Mouse (Mus musculus) gonadal fat pad, adult 2 months (tissue): ENCODE measurements around the gene Arl4a. TPM values are rescaled to one million over a fixed set of nuclear protein-coding genes. Genes with fewer than 3 reads are reported as not detected.

Experiments used
- DNase-seq: peaks from one replicate; pipeline ENCODE4 v3.0.0-alpha.2; 2012; ENCODE audit warnings: low read depth
- polyA plus RNA-seq: library from polyadenylated mRNA; depleted of rRNA; stranded (reverse); fragments of >200 nt; gene quantifications from 2 replicates; pipeline ENCODE4 v1.2.3, GENCODE M21; 2012

The Arl4a gene
- polyA plus RNA-seq, 1 experiment, result 26.9 TPM

GRCm38 (mm10) chr12:40009866-40010265, 28.0 kb downstream of the Arl4a start:
- no peak for DNase-seq

DNA sequence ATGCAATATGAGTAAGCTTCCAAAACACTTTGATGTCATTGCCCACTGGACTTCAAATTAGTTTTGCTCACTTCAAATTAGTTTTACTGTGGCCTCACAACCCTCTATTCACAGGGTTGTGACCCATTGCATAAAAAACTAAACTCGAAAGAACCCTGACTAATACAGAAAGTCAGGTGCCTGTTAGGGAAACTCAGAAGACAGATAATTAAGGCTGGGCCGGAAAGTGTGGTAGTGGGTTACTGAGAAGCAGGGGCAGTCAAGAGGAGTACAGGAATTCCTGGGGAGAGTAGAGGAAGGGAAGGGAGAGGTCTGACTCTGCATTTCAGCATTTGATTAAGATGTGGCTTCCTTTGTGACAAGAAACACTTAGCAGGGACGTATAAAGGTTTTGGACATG, 29.4 kb downstream of the Arl4a start:
- no peak for DNase-seq

DNA sequence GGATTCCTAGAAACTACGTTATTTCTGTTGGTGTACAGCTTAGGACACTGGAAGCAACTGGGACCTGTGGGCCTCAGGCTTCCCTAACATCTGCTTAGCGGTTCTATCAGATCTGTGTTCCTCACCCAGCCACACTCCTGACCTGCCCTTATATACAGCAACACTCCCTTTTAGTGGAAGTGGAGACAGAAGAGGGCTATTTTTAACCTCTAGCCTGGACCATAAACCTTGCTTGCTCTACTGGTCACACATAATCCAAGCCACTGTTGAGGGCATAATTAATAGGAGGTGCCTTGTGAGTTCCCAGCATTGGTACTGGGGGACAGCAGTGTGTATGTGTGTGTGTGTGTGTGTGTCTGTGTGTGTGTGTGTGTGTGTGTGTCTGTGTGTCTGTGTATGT, 33.1 kb downstream of the Arl4a start:
- no peak for DNase-seq

- DNase-seq, result no peak
Measured at GRCm38 (mm10) chr12:39998853-39999195, 39.0 kb downstream of the Arl4a start.

DNA sequence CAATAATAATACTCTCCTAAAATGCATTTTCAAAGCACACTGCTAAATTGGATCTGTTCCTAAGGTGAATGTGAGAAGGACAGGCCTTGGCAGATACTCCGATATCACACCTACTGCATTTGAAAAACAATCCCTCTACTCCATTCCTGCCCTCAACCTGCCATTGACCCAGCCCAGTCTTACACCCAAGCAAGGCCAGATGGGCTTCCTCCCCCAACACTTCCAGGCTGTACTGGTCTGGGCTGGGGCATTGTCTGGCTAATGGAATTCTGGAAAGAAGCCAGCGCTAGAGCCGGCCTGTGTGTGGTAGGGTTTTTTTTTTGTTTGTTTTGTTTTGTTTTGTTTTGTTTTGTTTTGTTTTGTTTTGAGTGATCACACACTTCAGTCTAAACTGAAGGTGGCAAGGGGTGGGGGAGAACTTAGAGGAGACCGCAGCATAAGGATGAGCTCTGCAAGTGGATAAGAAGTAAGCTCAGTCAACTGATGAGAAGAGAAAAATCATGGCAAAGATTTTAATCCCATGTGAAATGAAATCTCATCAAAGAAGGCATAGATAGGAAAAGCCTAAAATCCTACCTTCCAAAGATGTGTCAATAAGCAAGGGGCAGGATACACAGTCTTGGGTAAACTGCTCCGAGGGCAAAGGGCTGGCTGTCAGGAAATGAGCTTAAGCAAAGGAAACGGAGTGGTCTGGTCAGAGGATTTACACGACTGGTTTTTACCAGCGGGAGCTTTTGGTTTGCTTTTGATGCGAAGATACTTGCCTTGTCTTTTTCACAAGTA, 39.6 kb downstream of the Arl4a start:
- DNase-seq, result no peak

- DNase-seq, result no peak
Measured at GRCm38 (mm10) chr12:39997651-39998050, 40.2 kb downstream of the Arl4a start.

- DNase-seq, result no peak
Measured at GRCm38 (mm10) chr12:39996015-39996414, 41.8 kb downstream of the Arl4a start.

GRCm38 (mm10) chr12:39995609-39996008, 42.2 kb downstream of the Arl4a start:
- DNase-seq, result no peak

GRCm38 (mm10) chr12:39992767-39993302, 45.0 kb downstream of the Arl4a start:
- DNase-seq, result no peak

- DNase-seq, result no peak
Measured at GRCm38 (mm10) chr12:39990830-39991780, 46.7 kb downstream of the Arl4a start.

GRCm38 (mm10) chr12:39989136-39989535, 48.7 kb downstream of the Arl4a start:
- DNase-seq, result peak; percentile 57

DNA sequence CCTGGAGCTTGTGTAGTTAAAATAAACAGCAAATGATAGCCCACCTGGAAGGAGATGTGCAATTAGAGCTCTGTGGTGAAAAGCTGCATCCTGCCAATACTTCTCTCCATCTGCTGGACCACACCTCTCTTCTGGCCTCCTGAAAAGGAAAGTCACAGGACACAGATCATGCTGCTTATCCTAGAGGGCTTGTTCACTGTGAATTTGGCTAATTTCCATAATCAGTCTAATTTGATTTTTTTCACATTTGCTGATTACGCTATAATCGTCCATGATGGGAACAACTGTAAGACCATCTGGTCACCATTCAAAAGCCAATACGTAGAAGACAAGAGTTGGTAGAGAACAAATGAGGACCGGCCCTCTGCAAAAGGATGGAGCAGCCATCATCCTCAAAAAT, 50.6 kb downstream of the Arl4a start:
- no peak for DNase-seq

DNA sequence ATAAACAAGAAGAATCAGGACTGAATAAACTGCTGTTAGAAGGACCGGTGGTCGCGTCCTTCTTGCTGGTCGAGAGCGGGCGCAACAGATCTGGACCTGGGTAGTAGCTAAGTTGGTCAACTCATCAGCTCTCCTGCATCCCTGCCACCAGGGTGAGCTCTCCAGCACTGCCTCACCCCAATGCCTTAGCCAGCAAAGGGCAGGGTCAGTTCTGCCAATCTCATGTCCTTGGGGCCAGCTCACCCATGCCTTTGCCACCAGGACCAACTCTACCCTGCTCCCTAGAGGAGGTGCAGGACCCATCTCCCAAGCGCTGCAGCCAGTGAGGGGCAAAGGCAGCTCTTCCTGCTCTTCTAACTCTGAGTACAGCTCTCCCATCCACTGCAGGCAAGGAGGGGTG, 52.2 kb downstream of the Arl4a start:
- DNase-seq, result no peak

DNA sequence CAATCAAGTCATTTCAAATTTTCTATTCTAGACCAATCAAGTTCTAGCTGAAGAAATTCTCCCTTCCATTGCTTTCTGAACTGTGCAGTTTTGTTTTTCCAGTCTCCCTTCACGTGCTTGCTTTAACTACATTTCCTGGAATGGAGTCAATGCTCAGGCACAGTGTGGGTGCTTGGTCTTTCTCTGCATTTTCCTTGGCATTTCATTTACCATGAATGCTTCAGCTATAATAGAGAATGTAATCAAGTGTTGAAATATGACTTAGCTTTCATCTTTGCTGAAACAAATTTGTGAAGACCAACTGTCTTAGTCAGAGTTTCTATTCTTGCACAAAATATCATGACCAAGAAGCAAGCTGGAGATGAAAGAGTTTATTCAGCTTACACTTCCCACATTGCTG, 58.0 kb downstream of the Arl4a start:
- DNase-seq, result no peak

- DNase-seq, result no peak
Measured at GRCm38 (mm10) chr12:39979066-39979465, 58.8 kb downstream of the Arl4a start.

- DNase-seq, result no peak
Measured at GRCm38 (mm10) chr12:39977996-39978590, 59.7 kb downstream of the Arl4a start.

DNA sequence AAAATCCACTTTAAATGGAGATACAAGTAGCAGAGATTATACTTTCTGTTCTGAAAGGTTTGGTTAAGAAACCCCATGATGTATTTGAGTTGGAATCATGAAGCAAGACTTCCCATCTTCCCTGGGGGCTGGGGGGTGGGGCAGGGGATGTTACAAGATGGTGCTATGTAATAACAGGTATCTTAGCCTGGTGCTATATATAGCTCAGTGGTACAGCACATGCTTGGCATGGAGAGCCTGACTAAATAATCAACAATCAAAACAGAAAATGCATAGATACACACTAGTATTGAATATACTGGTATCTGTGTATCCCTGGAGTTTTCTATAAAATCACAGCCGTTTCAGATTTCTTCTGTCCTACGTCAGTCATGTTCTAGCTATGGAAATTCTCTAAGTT, 61.4 kb downstream of the Arl4a start:
- no peak for DNase-seq

DNA sequence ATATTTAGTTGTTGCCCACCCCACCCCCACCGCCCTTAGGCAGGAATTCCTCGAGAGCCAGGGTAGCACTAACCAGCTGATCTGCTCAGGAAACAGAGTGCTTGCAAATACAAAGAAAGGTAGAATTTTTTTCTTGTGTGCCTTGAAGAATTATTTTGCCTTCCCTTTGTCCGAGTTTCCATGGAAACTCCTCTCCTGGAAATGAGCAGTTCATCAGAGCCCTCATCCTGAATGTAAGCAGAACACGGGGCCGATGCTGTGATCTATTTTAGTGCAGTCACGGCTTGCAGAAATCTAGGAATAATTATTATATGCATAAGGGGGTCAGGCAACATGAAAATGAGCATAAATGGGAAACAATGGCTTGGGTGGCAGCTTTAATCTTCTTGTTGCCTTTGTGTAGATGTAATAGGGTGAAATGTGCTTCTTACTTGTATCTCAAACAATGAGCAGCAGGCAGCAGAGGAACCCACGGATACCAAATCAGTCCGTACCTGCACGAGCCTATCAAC, 61.9 kb downstream of the Arl4a start:
- DNase-seq, result no peak

DNA sequence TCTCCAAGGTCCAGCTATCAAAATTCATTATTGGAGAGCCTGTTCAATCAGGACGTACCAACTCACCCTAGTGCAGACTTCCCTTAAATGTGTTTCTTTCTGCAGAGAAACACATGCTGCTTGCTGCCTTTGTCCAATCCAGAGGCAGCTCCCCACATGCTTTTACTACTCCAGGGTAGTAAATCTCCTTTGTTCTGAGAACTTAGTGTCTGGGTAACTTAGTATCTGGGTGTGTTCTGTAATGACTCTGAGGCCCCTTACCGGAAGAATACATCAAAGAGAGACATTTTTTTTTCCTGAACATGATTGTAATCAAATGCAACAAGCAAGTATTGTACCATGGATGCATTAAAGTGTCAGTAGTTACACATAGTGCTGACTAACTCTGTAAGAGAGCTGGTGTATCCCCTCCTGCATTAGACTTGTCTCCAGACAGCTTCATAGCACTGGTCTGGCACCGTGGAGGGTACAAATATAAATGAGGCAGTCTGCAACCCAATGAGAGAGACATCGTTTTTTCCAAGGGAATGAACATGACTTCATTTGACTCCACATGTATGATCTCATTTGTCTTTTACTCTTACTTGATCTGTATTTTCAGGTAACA, 62.7 kb downstream of the Arl4a start:
- DNase-seq, result no peak

DNA sequence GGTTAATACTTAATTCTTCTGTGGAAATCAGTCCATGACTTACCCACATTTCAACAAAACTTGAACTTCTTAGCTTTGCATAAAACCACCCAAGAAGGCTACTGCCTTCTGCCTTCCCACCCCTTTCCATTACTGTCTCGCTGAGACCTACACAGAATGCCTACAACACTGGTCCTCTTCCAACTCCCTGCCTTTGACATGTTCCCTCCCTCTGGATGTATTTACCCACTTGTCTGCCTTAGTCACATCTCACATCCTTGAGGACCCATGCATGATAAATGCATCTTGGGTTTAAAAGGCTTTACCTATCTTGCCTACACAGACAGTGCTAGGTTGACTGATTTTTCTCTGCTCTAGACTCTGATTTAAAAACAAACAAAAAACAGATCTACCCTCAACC, 63.6 kb downstream of the Arl4a start:
- no peak for DNase-seq

DNA sequence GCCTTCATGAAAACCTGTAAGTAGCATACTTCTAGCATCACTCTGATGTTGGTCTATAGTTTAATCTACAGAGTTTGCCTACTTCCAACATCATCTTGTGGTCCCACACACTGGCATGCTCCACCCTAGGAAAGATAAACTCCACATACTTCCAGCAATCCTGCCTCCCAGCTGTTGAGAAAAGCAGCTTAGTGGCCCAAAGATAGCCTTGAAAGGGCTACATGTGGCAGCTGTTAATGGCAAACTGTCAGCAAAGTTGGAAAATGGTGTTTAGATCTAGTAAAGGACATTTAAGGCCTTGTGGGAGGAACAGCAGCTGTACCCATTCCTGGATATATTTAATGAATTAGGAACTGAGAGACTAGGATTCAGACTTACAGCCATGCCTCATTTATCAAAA, 68.3 kb downstream of the Arl4a start:
- no peak for DNase-seq

DNA sequence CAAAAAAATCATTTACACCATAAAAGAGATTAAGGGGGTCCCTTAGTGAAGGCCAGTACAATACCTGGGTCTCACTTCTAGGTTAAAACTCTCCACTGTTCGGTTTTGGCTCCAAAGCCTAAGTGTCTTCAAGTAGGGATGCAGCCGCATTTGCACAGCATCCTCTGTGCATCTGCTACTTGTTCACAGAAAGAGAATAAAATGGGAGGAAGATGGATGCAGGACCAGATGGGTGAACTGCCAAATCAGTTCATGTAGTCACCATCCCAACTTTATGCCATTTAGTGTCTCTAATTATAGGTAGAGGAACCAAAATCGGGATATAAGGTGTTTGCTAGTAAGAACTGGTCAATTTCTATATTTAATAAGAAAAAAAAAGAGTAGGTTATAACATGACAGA, 69.7 kb downstream of the Arl4a start:
- no peak for DNase-seq
